Comparison of ENCODE assay signal across 8 mouse cellular contexts in the genomic region with DNA sequence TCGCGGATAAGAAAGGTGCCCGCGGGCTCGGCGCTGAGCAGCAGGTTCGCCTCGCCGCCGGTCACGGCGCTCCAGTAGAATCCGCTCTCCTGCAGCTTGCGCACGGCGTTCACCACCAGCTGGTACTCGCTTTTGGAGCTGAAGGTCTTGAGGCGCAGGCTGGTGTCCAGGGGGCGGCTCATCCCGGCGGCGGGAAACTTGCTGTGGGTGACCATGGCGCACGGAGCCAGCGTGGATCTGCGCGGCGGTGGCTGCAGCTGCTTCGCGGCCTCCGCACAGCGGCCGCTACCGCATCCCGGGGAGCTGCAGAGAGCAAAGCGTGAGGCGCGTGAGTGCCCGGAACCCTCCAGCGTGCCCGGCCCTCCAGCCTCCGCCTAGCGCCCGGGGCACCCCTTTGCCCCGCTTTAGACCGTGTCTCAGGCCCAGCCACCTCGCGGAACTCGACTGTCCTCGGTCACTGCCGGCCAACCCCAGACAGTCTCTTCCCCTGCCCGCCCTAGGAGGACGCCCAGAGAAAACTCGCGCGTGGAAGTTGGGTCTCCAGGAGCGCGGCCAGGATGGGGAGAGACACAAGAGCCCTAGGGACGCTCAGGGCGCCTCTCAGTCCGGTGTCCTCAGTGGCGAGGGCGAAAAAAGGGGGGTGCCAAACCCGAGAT. TPM values are rescaled to one million over a fixed set of nuclear protein-coding genes. Genes with fewer than 3 reads are reported as not detected.
DNase-seq lines count a peak whose midpoint lies in the region; ATAC-seq and TF ChIP-seq lines count a peak whose summit lies in the region.

No protein-coding gene starts in this region.

- H3K27ac ChIP-seq in bone marrow, adult 2 months (ENCODE audit: control insufficient read depth, insufficient read depth, low read depth, low read length, poor library complexity): peak overlapping the region; percentile 76; the same call in 1 of the 2 replicates
- H3K27ac ChIP-seq in forebrain, embryonic 13.5 days: peak overlapping the region; percentile 95
- H3K27ac ChIP-seq in midbrain, embryonic 13.5 days: peak overlapping the region; percentile 79

- no peak for TF ChIP-seq POLR2A in bone marrow, adult 2 months (IDR thresholded peaks at IDR 0.05; ENCODE audit: borderline replicate concordance, control insufficient read depth, low read depth, low read length)

- no peaks in the 10 kb centered on the region for H3K9me3 ChIP-seq in forebrain, embryonic 13.5 days (replicated peaks)
- H3K9me3 ChIP-seq in midbrain, embryonic 13.5 days: no peaks in the 10 kb centered on the region

- no peak for TF ChIP-seq CTCF in bone marrow, adult 2 months (IDR thresholded peaks at IDR 0.05; ENCODE audit: control insufficient read depth, insufficient read depth, low read length)

- ATAC-seq in forebrain, embryonic 13.5 days: no peak
- peak; percentile 1 for ATAC-seq in midbrain, embryonic 13.5 days

- H3K4me3 ChIP-seq in bone marrow, adult 2 months (replicated peaks; ENCODE audit: control insufficient read depth, low read depth, low read length): peak overlapping the region; percentile 53
- H3K4me3 ChIP-seq in forebrain, embryonic 13.5 days: peak overlapping the region; percentile 75
- peak overlapping the region; percentile 55 for H3K4me3 ChIP-seq in midbrain, embryonic 13.5 days (replicated peaks)

- H3K4me1 ChIP-seq in bone marrow, adult 2 months (ENCODE audit: control insufficient read depth, insufficient read depth, low read length): peaks cover 8% of the 10 kb centered on the region; the same call in 1 of the 2 replicates
- peaks cover 63% of the 10 kb centered on the region for H3K4me1 ChIP-seq in forebrain, embryonic 13.5 days
- peaks cover 64% of the 10 kb centered on the region for H3K4me1 ChIP-seq in midbrain, embryonic 13.5 days (replicated peaks)

- H3K4me2 ChIP-seq in forebrain, embryonic 13.5 days: peak overlapping the region; percentile 99
- peak overlapping the region; percentile 87 for H3K4me2 ChIP-seq in midbrain, embryonic 13.5 days (replicated peaks)

- peaks cover 36% of the 10 kb centered on the region for H3K27me3 ChIP-seq in forebrain, embryonic 13.5 days
- peaks cover 47% of the 10 kb centered on the region for H3K27me3 ChIP-seq in midbrain, embryonic 13.5 days

- peak overlapping the region; percentile 88 for H3K9ac ChIP-seq in forebrain, embryonic 13.5 days
- H3K9ac ChIP-seq in midbrain, embryonic 13.5 days (replicated peaks): peak overlapping the region; percentile 70

- peak; percentile 38 to 49 for DNase-seq in left cerebral cortex, adult 18-20 months (ENCODE audit: low spot score in 2 of 2)
- no peak for DNase-seq in left cerebral cortex, adult 11 months (ENCODE audit: low spot score)
- peak; percentile 32 to 63 for DNase-seq in kidney, postnatal 25 days
- DNase-seq in thymus, postnatal 25 days: peak; percentile 60
- no peak for DNase-seq in frontal cortex, postnatal 10 days (ENCODE audit: low spot score in 2 of 2)

- H3K36me3 ChIP-seq in forebrain, embryonic 13.5 days (ENCODE audit: poor library complexity, severe bottlenecking): no peaks in the 10 kb centered on the region
- no peaks in the 10 kb centered on the region for H3K36me3 ChIP-seq in midbrain, embryonic 13.5 days

- WGBS in bone marrow, adult 2 months: 8% methylated on average over 64 of the region's 64 CpGs
- under 1% methylated on average over 64 of the region's 64 CpGs for WGBS in forebrain, embryonic 13.5 days
- under 1% methylated on average over 64 of the region's 64 CpGs for WGBS in midbrain, embryonic 13.5 days

RNA-seq across cellular contexts. Expression of a gene that starts 1.7 kb away (rescaled TPM):
- total RNA-seq in left cerebral cortex, adult 18-20 months (2021): 1 to 10 TPM; 4.5 to 4.9 TPM
- 3.4 and 9.6 TPM in 2 replicates for polyA plus RNA-seq in bone marrow, adult 2 months (2011; ENCODE audit: insufficient read depth, insufficient read length, low replicate concordance, missing spikeins)
- 12.4 and 13.5 TPM in 2 replicates for polyA plus RNA-seq in forebrain, embryonic 13.5 days (2015; fragmentation: Nextera tagmentation; extraction: Ambion mirVana)
- 8.3 and 9.3 TPM in 2 replicates for polyA plus RNA-seq in midbrain, embryonic 13.5 days (2015; fragmentation: Nextera tagmentation; extraction: Ambion mirVana)

RNA-seq across cellular contexts. Expression of a gene that starts 17.9 kb away (rescaled TPM):
- total RNA-seq in left cerebral cortex, adult 18-20 months (2021): 10 to 100 TPM; 87.1 to 89.0 TPM
- 27.1 and 67.5 TPM in 2 replicates for polyA plus RNA-seq in bone marrow, adult 2 months (2011; ENCODE audit: insufficient read depth, insufficient read length, low replicate concordance, missing spikeins)
- 42.7 and 47.7 TPM in 2 replicates for polyA plus RNA-seq in forebrain, embryonic 13.5 days (2015; fragmentation: Nextera tagmentation; extraction: Ambion mirVana)
- 46.0 and 50.8 TPM in 2 replicates for polyA plus RNA-seq in midbrain, embryonic 13.5 days (2015; fragmentation: Nextera tagmentation; extraction: Ambion mirVana)

Comparison
In these comparisons a context has a peak if more than half of its experiments do, and no peak if none do; other contexts are left out.
1. DNase-seq: peak in left cerebral cortex, adult 18-20 months (2 of 2), kidney, postnatal 25 days (2 of 2) and thymus, postnatal 25 days (single experiment); none in left cerebral cortex, adult 11 months (single experiment) and frontal cortex, postnatal 10 days (0 of 2).
2. Peak in every context shown above with its lines, with median percentiles within 50 percentile points of each other: H3K27ac ChIP-seq and H3K4me3 ChIP-seq.